Comparison of ENCODE assay signal across 26 mouse cellular contexts in genomic region chr2:163825861-163826260, GRCm38 (mm10). TPM values are rescaled to one million over a fixed set of nuclear protein-coding genes. Genes with fewer than 3 reads are reported as not detected.
"Had no signal": no experiment of that assay in that cellular context is flagged by ENCODE, and none has a peak within 500 bp of the region (broad histone marks: within the 10 kb centered on the region; RNA-seq: fewer than 3 reads in every experiment).

No protein-coding gene starts in this region.

- H3K27me3 ChIP-seq: limb, embryonic 12.5 days; limb, embryonic 15.5 days; midbrain, embryonic 15.5 days; neural tube, embryonic 12.5 days; neural tube, embryonic 15.5 days had no signal

- H3K9ac ChIP-seq: kidney, embryonic 15.5 days; limb, embryonic 12.5 days; limb, embryonic 15.5 days; liver, embryonic 14.5 days; liver, postnatal 0 days; lung, embryonic 14.5 days; midbrain, embryonic 15.5 days; neural tube, embryonic 12.5 days; neural tube, embryonic 15.5 days had no signal

- ATAC-seq: liver, postnatal 0 days; midbrain, embryonic 15.5 days had no signal

- H3K4me2 ChIP-seq: kidney, embryonic 15.5 days; limb, embryonic 12.5 days; limb, embryonic 15.5 days; liver, embryonic 11.5 days; lung, embryonic 14.5 days; midbrain, embryonic 11.5 days; midbrain, embryonic 15.5 days; neural tube, embryonic 12.5 days; neural tube, embryonic 15.5 days had no signal

- H3K9me3 ChIP-seq: kidney, embryonic 15.5 days; limb, embryonic 12.5 days; limb, embryonic 15.5 days; midbrain, embryonic 15.5 days; neural tube, embryonic 12.5 days; neural tube, embryonic 15.5 days had no signal

- DNase-seq: kidney, adult 8-10 months; kidney, postnatal 14 days; kidney, postnatal 4 days; left cerebral cortex, postnatal 4 days; liver, postnatal 0 days; lung, embryonic 14.5 days; right cerebral cortex, adult 18-20 months; right cerebral cortex, postnatal 14 days; right cerebral cortex, postnatal 4 days; thymus, postnatal 36 days had no signal

- H3K4me1 ChIP-seq: midbrain, embryonic 15.5 days; neural tube, embryonic 12.5 days had no signal

- H3K4me3 ChIP-seq: kidney, embryonic 15.5 days; limb, embryonic 12.5 days; limb, embryonic 15.5 days; midbrain, embryonic 15.5 days; neural tube, embryonic 12.5 days; neural tube, embryonic 15.5 days had no signal

- H3K36me3 ChIP-seq: kidney, embryonic 15.5 days; limb, embryonic 12.5 days; limb, embryonic 15.5 days; midbrain, embryonic 15.5 days; neural tube, embryonic 12.5 days; neural tube, embryonic 15.5 days had no signal

- H3K27ac ChIP-seq: kidney, embryonic 15.5 days; limb, embryonic 12.5 days; limb, embryonic 15.5 days; liver, embryonic 14.5 days; midbrain, embryonic 15.5 days; neural tube, embryonic 12.5 days; neural tube, embryonic 15.5 days had no signal

RNA-seq across cellular contexts. Expression of gene Ccn5, which starts 5.2 kb away (rescaled TPM):
- total RNA-seq: layer of hippocampus, adult 18-20 months; layer of hippocampus, postnatal 14 days; megakaryocyte-erythroid progenitor cell, adult 5-6 weeks had no signal
- polyA plus RNA-seq: liver, embryonic 11.5 days had no signal

RNA-seq across cellular contexts. Expression of gene Kcnk15, which starts 27.6 kb away (rescaled TPM):
- total RNA-seq: left cerebral cortex, postnatal 14 days; left cerebral cortex, postnatal 4 days; megakaryocyte progenitor cell, adult 5-6 weeks; megakaryocyte-erythroid progenitor cell, adult 5-6 weeks had no signal
- polyA plus RNA-seq: kidney, embryonic 15.5 days; limb, embryonic 12.5 days; limb, embryonic 15.5 days; liver, embryonic 11.5 days; liver, embryonic 14.5 days; liver, postnatal 0 days; lung, embryonic 14.5 days; midbrain, embryonic 11.5 days; neural tube, embryonic 15.5 days; stomach, embryonic 14.5 days; urinary bladder, adult 2 months had no signal
